8 mouse cellular contexts compared by ENCODE assay signal in genomic region chr8:84639162-84640009, GRCm38 (mm10). TPM values are rescaled to one million over a fixed set of nuclear protein-coding genes. Genes with fewer than 3 reads are reported as not detected.
DNase-seq lines count a peak whose midpoint lies in the region; ATAC-seq lines count a peak whose summit lies in the region.

No protein-coding gene starts in this region.

- H3K36me3 ChIP-seq in intestine, embryonic 16.5 days (ENCODE audit: control insufficient read depth, insufficient read depth, low read length), result no peaks in the 10 kb centered on the region

- peak overlapping the region; percentile 79 for H3K9ac ChIP-seq in intestine, embryonic 16.5 days (ENCODE audit: low read depth, low read length)

- H3K9me3 ChIP-seq in intestine, embryonic 16.5 days (ENCODE audit: control insufficient read depth, low read length), result no peaks in the 10 kb centered on the region

- peak overlapping the region; percentile 57 for H3K4me3 ChIP-seq in intestine, embryonic 16.5 days (ENCODE audit: low read length)

- peak; percentile 96 for DNase-seq in adrenal gland, adult 2 months
- DNase-seq in embryo, embryonic 11.5 days (ENCODE audit: low read depth, low spot score), result peak; percentile 95
- peak; percentile 89 to 91 for DNase-seq in gastrocnemius, postnatal 36 days
- peak; percentile 95 to 98 for DNase-seq in left cerebral cortex, postnatal 25 days (ENCODE audit: low spot score in 2 of 2)
- peak; percentile 97 for DNase-seq in mesoderm, embryonic 11.5 days (ENCODE audit: low read depth, low spot score)
- DNase-seq in right cerebral cortex, postnatal 25 days, result peak; percentile 96
- DNase-seq in urinary bladder, postnatal 36 days (ENCODE audit: low spot score in 2 of 2), result peak; percentile 89 to 92

- H3K4me1 ChIP-seq in intestine, embryonic 16.5 days (ENCODE audit: control insufficient read depth, insufficient read depth, low read length), result peaks cover 21% of the 10 kb centered on the region

- under 1% methylated on average over 91 of the region's 106 CpGs for WGBS in intestine, embryonic 16.5 days

- peak overlapping the region; percentile 79 for H3K27ac ChIP-seq in intestine, embryonic 16.5 days (ENCODE audit: low read length)

- no peaks in the 10 kb centered on the region for H3K27me3 ChIP-seq in intestine, embryonic 16.5 days (replicated peaks; ENCODE audit: control insufficient read depth, insufficient read depth, low read length)

- peak; percentile 94 for ATAC-seq in intestine, embryonic 16.5 days

- H3K4me2 ChIP-seq in intestine, embryonic 16.5 days (ENCODE audit: low read depth, low read length), result peak overlapping the region; percentile 92

- intact Hi-C loops in gastrocnemius, postnatal 36 days (cut with DNase I), result loop anchor here (2.0 to 5.0 kb wide), 3 partner anchors 21 to 532 kb away; no protein-coding TSS in a partner anchor
- intact Hi-C loops in left cerebral cortex, postnatal 25 days (cut with DNase I), result loop anchor here (2.0 to 5.0 kb wide), 2 partner anchors 23 to 173 kb away; partner anchors contain the start of gene Ier2

RNA-seq across cellular contexts. Expression of gene Ier2, which starts 23.3 kb away (rescaled TPM):
- 10 to 100 TPM; 24.9 to 34.8 TPM for total RNA-seq in adrenal gland, adult 2 months (2021)
- polyA plus RNA-seq in adrenal gland, adult 2 months (2012; rRNA removed), result 13.7 and 27.0 TPM in 2 replicates
- 1 to 10 TPM; 5.6 to 9.3 TPM for total RNA-seq in gastrocnemius, postnatal 36 days (2021)
- 77.7 and 78.7 TPM in 2 replicates for polyA plus RNA-seq in intestine, embryonic 16.5 days (2015; fragmentation: Nextera tagmentation; extraction: Ambion mirVana)
- 10 to 100 TPM; 10.5 to 18.3 TPM for total RNA-seq in left cerebral cortex, postnatal 25 days (2021)

RNA-seq across cellular contexts. Expression of gene Trmt1, which starts 46.7 kb away (rescaled TPM):
- 10 to 100 TPM; 57.0 to 68.5 TPM for total RNA-seq in adrenal gland, adult 2 months (2021)
- polyA plus RNA-seq in adrenal gland, adult 2 months (2012; rRNA removed), result 150 and 160 TPM in 2 replicates
- total RNA-seq in gastrocnemius, postnatal 36 days (2021), result 10 to 100 TPM; 39.8 to 43.3 TPM
- polyA plus RNA-seq in intestine, embryonic 16.5 days (2015; fragmentation: Nextera tagmentation; extraction: Ambion mirVana), result 60.0 and 67.1 TPM in 2 replicates
- total RNA-seq in left cerebral cortex, postnatal 25 days (2021), result 10 to 100 TPM; 85.2 to 90.1 TPM

RNA-seq across cellular contexts. Expression of gene Nacc1, which starts 48.3 kb away (rescaled TPM):
- 10 to 100 TPM; 78.4 to 80.7 TPM for total RNA-seq in adrenal gland, adult 2 months (2021)
- 98.7 and 120 TPM in 2 replicates for polyA plus RNA-seq in adrenal gland, adult 2 months (2012; rRNA removed)
- total RNA-seq in gastrocnemius, postnatal 36 days (2021), result 10 to 100 TPM; 18.1 to 20.1 TPM
- 11.0 and 14.8 TPM in 2 replicates for polyA plus RNA-seq in intestine, embryonic 16.5 days (2015; fragmentation: Nextera tagmentation; extraction: Ambion mirVana)
- total RNA-seq in left cerebral cortex, postnatal 25 days (2021), result 10 to 100 TPM; 97.8 to 97.9 TPM

Comparison
In these comparisons a context has a peak if more than half of its experiments do, and no peak if none do; other contexts are left out.
1. Peak in every context shown above with its lines: DNase-seq, ATAC-seq, H3K4me3 ChIP-seq and H3K27ac ChIP-seq.